Mouse (Mus musculus): Measurements from ENCODE around the gene Hils1. TPM values are rescaled to one million over a fixed set of nuclear protein-coding genes. Genes with fewer than 3 reads are reported as not detected.
A peak's percentile ranks its signal among the peaks of the same experiment; 100 is the strongest.
"Not testable (repeated sequence)": the region's sequence is repeated elsewhere in the genome, so short reads cannot be mapped to it uniquely, and the experiment has no call there.

Hils1 gene
- total RNA-seq, 4 experiments from 2014 or later: not detected

DNA sequence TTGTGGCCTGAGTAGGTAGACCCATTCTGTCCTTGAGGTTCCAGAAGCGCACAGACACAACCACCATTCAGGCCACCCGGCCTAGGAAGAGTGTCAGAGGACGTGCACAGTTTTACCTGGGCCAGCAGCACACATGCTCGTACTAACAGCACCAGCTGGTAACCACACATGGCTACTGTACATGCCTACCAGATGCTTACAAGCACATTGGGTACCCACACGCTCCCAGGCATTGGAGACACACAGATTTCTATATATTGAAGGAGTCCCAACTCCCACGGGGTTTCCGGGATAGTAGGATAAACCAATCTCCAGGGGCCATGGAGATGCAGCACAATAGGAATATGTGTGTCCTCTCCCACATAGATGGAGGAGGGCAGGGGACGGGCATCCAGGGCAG is 35.3 kb downstream of the Hils1 start:
- peak in 1 of 2 experiments; percentile 64 for DNase-seq (ENCODE audit: low spot score in 2 of 2)

DNA sequence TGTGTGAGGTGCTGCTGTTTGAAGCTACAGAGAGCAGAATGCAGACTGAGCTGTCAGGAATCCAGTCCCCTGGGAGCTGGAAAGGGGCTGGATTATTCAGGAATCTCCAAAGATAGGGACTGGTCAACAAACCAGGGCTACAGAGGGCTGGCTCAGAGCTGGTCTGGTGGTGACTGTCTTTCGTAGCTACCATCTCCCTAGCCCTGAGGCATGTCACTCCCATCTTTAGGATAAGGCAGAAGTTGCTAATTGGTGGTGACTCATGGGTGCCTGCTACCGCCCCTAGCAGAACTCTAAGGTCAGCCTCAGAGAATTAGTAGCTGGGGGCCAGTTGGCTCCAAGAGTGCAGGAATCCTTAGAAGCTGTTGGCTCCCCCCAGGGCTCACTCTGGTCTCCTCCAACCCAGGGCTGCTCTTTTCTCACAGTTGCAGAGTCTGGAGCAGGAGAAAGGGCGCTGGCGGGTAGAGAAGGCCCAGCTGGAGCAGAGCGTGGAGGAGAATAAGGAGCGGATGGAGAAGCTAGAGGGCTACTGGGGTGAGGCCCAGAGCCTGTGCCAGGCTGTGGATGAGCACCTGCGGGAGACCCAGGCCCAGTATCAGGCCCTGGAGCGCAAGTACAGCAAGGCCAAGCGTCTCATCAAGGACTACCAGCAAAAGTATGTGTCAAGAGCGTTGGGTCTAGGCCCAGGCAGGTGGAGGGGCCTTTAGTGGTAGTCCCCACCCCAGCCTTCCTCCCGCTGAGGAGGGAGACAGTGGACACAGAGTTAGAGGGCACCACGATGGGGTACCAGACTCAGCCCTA is 36.9 kb downstream of the Hils1 start:
- no peak for DNase-seq (ENCODE audit: low spot score in 2 of 2)

DNA sequence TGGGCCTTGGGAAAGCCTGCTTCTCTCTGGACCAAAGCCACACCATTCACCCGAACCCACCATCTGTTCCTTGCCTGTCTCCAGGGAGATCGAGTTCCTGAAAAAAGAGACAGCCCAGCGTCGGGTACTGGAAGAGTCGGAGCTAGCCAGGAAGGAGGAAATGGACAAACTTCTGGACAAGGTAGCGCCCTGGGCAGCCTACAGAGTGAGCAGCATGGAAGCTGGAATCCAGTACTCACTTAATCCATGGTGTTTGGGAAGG is 37.5 kb downstream of the Hils1 start:
- no peak for DNase-seq (ENCODE audit: low spot score in 2 of 2)

DNA sequence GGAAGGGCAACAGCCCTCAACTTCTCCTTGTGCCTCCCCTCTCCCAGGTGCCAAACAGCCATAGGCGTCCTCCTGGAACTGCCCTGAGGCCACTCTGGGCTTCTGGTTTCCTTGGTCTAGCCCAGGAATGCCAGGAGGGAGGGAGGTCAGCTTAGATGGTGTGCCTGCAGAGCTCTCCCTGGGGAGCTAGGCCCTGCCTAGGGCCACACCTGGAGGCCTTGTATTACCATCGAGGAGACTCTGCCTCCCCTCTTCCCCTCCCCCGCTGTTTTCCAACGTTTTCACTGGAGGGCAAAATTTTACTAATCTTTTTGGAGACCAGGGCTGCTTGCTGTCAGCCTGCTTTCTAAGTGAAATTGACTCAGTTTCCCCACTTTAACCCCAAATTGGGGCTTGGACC is 38.6 kb downstream of the Hils1 start:
- no peak for DNase-seq (ENCODE audit: low spot score in 2 of 2)

DNA sequence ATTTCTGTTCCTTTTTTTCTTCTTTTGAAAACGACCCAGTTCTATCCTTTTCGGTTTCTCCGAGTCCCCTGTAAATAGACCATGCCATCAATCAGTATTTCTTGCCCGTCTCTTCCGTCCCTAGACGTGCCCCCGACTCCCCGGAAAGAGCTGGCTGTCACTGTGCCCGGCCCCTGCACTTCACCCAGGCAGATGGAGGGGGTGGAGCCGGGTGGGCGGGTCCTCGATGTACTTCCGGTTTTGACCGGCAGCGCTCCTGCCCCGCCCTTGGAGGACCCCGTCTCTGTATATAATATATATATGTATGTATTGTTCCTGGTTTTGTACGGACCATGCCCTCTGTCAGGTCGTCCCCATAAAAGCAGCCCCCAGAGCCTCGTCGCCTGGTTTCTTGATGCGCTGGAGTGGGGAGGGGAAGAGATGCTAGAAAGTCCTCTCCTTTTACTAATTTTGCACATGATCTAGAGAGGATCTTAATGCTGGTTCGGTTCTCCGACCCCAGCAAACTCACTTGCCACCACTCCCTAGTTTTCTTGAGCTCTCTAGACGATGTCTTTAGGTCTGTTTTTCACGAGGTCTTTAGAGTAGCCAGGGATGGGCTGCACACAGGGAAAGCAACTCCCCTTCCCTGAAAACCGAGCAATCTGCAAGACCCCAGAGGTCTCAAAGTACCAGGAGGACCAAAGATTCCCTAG is 39.3 kb downstream of the Hils1 start:
- DNase-seq (ENCODE audit: low spot score in 2 of 2): peak in 1 of 2 experiments; percentile 68

DNA sequence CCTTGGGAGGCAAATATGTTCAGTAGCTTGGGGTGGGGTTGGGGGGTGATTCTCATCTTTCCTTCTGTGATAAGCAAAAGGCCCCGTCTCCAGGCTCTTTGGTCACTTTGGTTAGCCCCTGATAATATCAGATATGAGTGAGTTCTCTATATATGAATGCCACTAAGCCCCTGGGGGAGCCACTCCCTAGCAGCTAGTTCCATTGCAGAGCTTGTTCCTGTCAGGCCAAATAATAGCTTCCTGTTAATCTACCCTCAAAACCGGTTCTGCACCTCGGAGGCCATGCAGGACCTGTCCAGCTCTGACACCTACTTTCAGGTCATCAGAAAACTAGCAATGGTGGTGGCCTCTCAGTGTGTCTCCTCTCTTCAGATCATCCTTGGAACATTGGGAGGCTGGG is 40.0 kb downstream of the Hils1 start:
- DNase-seq (ENCODE audit: low spot score in 2 of 2): no peak

DNA sequence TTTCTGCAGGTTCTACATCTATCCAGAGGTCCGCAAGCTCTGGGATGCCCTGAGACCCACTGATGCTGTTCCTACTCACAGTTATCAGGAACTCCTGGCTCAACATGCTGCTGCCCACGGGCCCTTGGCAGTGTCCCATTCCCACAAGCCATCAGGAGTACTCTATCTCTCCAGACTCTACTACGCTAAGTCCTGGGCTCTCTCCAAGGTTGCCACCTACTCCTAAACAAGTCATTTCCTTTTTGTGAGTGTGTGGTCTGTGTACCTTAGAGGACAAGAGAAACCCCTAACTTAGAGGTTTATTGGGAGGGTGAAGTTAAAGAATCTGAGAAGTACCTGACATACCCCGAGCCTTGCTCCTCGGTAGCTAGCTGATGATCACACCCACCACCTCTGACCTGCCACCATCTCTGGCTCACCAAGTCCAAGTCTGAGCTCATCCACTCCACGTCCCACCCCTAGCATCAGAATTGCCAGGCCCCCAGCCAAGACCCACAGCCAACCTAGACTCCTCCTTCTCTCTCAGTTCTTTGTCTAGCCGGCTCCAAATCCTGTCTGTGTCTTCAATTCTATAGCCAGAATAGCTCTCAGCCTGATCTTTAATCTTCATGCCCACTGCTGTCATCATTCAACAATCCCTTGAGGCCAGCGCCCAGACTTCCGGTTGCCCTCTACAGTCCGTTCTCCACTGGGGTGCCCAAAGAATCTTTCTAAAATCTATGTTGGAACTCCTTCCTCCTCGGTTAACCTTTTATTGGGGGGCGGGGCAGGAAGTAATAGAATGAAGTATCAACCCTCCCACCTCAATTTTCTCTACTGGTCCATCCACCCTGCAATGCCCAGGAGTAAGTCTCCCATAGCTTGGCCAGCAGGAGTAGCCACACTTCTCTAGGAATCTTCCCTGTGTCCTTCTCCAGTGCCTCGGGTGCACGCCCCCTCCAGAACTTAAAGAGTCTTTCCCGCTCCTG is 41.6 kb downstream of the Hils1 start:
- DNase-seq (ENCODE audit: low spot score in 2 of 2): no peak

DNA sequence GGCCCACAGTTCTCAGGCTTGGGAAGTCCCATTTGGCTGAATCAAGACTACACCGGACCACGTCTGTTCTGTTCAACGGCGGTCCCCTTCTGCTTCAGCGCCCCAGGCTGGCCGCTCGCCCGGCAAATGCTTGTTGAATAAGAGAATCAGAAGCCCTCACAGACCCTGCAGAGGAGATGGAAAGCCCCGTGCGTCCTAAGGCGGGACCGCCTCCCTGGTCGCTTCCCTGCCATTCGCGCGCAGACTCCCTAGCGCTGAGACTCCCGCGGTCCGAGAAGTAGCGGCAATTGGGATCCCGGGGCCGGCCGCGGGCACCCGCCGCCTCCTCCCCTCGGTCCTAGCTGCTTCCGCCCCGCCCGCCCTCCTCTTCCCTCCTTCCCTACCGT is 42.2 kb downstream of the Hils1 start, which contains the start of gene Samd14:
Gene Samd14, plus strand, starts transcription at position 251 of the 386 bp plus-strand sequence.
- peak in 1 of 2 experiments; percentile 50 for DNase-seq (ENCODE audit: low spot score in 2 of 2)

DNA sequence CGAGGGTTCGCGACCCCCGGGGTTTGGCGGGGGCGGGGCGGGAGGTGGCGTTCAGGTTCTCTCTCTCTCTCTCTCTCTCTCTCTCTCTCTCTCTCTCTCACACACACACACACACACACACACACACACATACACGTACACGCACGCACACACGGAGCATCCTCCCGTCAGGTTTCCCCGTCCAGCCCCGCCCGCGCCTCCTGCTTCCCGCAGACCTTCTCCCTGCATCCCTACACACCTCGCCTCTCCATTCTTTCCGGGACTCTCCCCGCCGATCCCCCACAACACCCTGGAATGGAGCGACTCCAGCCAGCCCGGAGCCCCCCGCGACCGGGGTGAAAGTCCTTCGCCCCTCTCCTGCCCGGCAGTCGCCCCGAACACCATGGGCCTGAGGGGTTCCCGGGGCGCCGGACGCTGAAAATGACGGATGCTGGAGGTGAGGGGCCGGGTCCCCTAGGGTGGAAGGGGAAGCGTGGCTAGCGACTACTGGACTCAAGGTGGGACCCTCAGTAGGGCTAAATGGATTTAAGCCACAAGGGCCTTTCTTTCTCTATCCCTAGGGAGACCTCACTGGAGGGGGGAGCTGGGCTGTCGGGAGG is 42.8 kb downstream of the Hils1 start:
- DNase-seq (ENCODE audit: low spot score in 2 of 2): peak in 1 of 2 experiments; percentile 35

DNA sequence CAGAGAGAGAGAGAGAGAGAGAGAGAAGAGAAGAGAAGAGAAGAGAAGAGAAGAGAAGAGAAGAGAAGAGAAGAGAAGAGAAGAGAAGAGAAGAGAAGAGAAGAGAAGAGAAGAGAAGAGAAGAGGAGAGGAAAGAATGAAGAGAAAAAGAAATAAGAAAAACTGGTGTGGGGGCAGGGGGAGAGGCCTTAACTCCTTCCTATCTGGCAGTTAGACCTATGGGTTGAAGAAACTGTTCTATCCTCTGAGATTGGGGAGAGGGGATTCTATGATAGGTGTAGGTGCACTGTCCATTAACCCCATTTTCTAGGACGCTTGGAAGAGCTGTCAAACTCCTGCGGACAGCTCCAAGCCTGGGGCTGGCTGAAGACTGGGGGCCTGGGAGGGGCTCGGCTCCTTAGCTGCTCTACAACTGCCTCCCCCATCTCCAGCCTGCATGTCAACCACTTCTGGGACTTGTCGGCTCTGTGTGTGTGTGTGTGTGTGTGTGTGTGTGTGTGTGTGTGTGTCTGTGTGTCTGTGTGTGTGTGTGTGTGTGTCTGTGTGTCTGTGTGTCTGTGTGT is 43.5 kb downstream of the Hils1 start:
- DNase-seq (ENCODE audit: low spot score in 2 of 2): not testable (repeated sequence)

DNA sequence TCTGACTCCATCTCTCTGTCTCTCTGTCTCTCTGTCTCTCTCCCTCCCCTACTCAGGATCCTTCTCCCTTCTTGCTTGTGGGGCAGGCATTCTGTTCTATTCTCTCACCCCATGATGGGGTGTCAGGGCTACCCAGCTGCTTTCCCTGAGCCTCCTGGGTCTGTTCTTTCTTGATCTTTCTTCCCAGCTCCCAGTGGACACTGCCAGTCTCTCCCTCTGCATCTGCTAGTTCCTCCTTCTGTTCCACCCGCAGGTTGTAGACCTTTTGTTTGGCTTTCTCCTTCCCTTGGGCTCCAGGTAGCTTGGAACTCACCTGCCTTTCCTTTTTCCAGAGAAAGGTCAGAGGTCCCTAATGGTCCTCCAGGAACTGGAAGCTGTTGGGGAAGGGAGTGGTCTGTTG is 44.0 kb downstream of the Hils1 start:
- no peak for DNase-seq (ENCODE audit: low spot score in 2 of 2)

DNA sequence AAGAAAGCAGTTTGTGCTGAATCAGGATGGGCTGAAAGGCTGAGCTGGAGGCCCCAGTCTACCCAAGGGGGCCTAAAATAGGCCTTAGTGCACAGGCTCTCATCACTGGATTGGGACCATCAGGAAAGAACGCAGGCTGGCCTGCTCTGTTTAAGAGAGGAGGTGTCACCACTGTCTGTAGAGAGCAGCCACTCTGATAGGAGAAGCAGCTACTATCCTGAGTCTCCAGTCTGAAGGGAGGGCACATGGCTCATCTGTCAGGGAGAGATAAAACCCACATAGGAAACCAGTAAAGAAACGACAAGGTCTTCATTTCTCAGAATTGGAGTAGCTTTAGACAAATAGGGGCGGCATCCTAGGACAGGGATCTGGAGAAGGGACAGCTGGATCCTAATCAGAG is 44.7 kb downstream of the Hils1 start:
- no peak for DNase-seq (ENCODE audit: low spot score in 2 of 2)

DNA sequence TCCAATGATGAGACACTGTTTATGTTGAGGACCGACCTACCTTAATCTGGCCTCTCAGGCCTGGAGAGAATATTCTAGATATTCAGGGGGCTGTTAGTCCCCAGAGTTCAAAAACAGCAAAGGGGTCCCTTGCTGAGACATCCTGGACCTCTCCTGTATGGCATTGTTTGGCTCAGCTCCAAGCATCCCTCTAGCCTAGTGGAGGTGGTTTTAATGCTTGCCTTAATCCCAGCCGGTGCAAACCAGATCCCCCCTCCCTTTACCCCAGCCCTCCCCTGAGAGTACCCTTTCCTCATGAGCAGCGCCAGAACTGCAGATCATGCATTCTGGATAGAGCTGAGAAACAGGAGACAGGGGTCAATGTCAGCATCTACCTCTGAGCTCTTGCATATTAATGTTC is 45.1 kb downstream of the Hils1 start:
- DNase-seq (ENCODE audit: low spot score in 2 of 2): no peak

DNA sequence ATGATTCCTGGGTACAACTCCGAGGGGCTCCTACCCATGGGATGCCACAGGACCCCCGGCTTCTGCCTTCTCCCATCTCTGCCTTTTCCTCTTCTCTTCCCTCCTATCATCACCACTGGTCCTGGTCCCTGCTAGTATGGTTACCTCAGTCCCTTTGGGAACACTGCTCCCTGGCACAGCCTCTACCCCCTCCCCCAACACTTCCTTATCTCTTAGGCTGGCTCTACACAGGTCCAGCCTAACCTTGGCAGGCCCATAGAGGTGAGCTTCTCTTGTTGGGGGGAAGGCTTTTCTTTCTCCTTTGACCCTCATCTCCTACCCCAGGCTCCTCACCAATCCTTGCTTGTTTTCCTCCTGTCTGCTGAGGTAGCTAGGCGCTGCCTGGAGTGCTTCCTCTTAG is 48.1 kb downstream of the Hils1 start:
- no peak for DNase-seq (ENCODE audit: low spot score in 2 of 2)

Other genes with a start within 250 kb of the Hils1 start
- gene Cdc34b, start 225.8 kb upstream of the Hils1 start, total RNA-seq (2022): under 1 TPM in 2 of 4 experiments, not detected in 2; 0.27 to 0.51 TPM
- not detected for gene Tmem92, start 184.9 kb upstream of the Hils1 start, total RNA-seq (2022)
- 10 to 100 TPM in 1 of 4 experiments, 1 to 10 TPM in 3; 7.0 to 10.2 (median 8.0) TPM for gene Col1a1, start 31.4 kb upstream of the Hils1 start, total RNA-seq (2022)
- under 1 TPM in 3 of 4 experiments, not detected in 1; 0.23 to 0.48 (median 0.25) TPM for gene Sgca, start 8.7 kb downstream of the Hils1 start, total RNA-seq (2022)
- 100 to 1,000 TPM; 708 to 774 (median 713) TPM for gene Ppp1r9b, start 23.4 kb downstream of the Hils1 start, total RNA-seq (2022)
- 10 to 100 TPM; 24.4 to 28.9 (median 28.7) TPM for gene Samd14, start 42.3 kb downstream of the Hils1 start, total RNA-seq (2022)
- gene Pdk2, start 73.8 kb downstream of the Hils1 start, total RNA-seq (2022): 100 to 1,000 TPM; 112 to 125 (median 120) TPM
- 10 to 100 TPM; 15.9 to 22.5 (median 19.6) TPM for gene Itga3, start 109.2 kb downstream of the Hils1 start, total RNA-seq (2022)
- gene Dlx3, start 152.5 kb downstream of the Hils1 start, total RNA-seq (2022): under 1 TPM in 1 of 4 experiments, not detected in 3; 0.14 TPM
- gene Dlx4, start 178.7 kb downstream of the Hils1 start, total RNA-seq (2022): under 1 TPM in 3 of 4 experiments, not detected in 1; 0.15 to 0.40 (median 0.33) TPM